Mouse (Mus musculus) myocyte (in vitro differentiated cells): ENCODE results near the gene Nbas. TPM values are rescaled to one million over a fixed set of nuclear protein-coding genes. Genes with fewer than 3 reads are reported as not detected.

Source experiments
- H3K27me3 ChIP-seq: one replicate; pipeline ENCODE4 v1.6.1; 2011; ENCODE audit not compliant: control insufficient read depth, insufficient read depth, insufficient read length
- H3K36me3 ChIP-seq: one replicate; pipeline ENCODE4 v1.6.1; 2011; ENCODE audit not compliant: control insufficient read depth, insufficient read depth
- H3K4me2 ChIP-seq: one replicate; pipeline ENCODE4 v1.6.1; 2011; ENCODE audit warnings: low read depth, control low read depth
- H3K4me3 ChIP-seq: one replicate; pipeline ENCODE4 v1.5.1; 2011; ENCODE audit warnings: mild to moderate bottlenecking, control low read depth, moderate library complexity
- H3K79me2 ChIP-seq: one replicate; pipeline ENCODE4 v1.6.1; 2011; ENCODE audit not compliant: control insufficient read depth, insufficient read depth
- H3ac ChIP-seq: one replicate; pipeline ENCODE4 v1.6.1; 2011; ENCODE audit not compliant: control insufficient read depth, insufficient read length
- CEBPB ChIP-seq: IDR thresholded peaks from 2 replicates; pipeline ENCODE4 v1.6.1; 2011; ENCODE audit warnings: mild to moderate bottlenecking, moderate library complexity; ENCODE audit not compliant: poor library complexity, insufficient read depth, severe bottlenecking
- E2F4 ChIP-seq: IDR thresholded peaks from one replicate; pipeline ENCODE4 v1.6.1; 2011; ENCODE audit warnings: mild to moderate bottlenecking, control low read depth, moderate library complexity; ENCODE audit not compliant: insufficient read depth
- MAX ChIP-seq: IDR thresholded peaks from one replicate; pipeline ENCODE4 v1.6.1; 2011; ENCODE audit warnings: low read depth, mild to moderate bottlenecking, control low read depth
- MYOD1 ChIP-seq, 3 experiments: IDR thresholded peaks; one replicate each; pipeline ENCODE4 v1.6.1; 2011; ENCODE audit warnings: control low read depth in 2 of 3, low read depth in 2 of 3, mild to moderate bottlenecking in 2 of 3, moderate library complexity in 1 of 3; ENCODE audit not compliant: insufficient read length in 2 of 3, control insufficient read depth in 1 of 3
- MYOG ChIP-seq, 3 experiments: IDR thresholded peaks; one replicate each; pipeline ENCODE4 v1.6.1; 2011; ENCODE audit warnings: control low read depth in 2 of 3, low read depth in 2 of 3, mild to moderate bottlenecking in 2 of 3; ENCODE audit not compliant: insufficient read length in 2 of 3, control insufficient read depth in 1 of 3, insufficient read depth in 1 of 3
- POLR2A ChIP-seq: IDR thresholded peaks from one replicate; pipeline ENCODE4 v1.6.1; 2011; ENCODE audit warnings: low read depth, mild to moderate bottlenecking, control low read depth, moderate library complexity; ENCODE audit not compliant: insufficient read length
- POLR2AphosphoS2 ChIP-seq: IDR thresholded peaks from one replicate; pipeline ENCODE4 v1.6.1; 2011; ENCODE audit warnings: low read depth, control low read depth; ENCODE audit not compliant: insufficient read length
- REST ChIP-seq: IDR thresholded peaks from one replicate; pipeline ENCODE4 v1.6.1; 2011; ENCODE audit warnings: mild to moderate bottlenecking, control low read depth, moderate library complexity; ENCODE audit not compliant: insufficient read depth, insufficient read length
- SRF ChIP-seq: IDR thresholded peaks from one replicate; pipeline ENCODE4 v1.6.1; 2011; ENCODE audit warnings: low read depth; ENCODE audit not compliant: control insufficient read depth, insufficient read length
- TCF12 ChIP-seq: IDR thresholded peaks from one replicate; pipeline ENCODE4 v1.6.1; 2011; ENCODE audit warnings: mild to moderate bottlenecking, control low read depth; ENCODE audit not compliant: poor library complexity, insufficient read depth, severe bottlenecking
- TCF3 ChIP-seq: IDR thresholded peaks from one replicate; pipeline ENCODE4 v1.6.1; 2011; ENCODE audit warnings: low read depth, control low read depth; ENCODE audit not compliant: insufficient read length
- USF1 ChIP-seq: IDR thresholded peaks from one replicate; pipeline ENCODE4 v1.6.1; 2011; ENCODE audit warnings: low read depth, mild to moderate bottlenecking, control low read depth, moderate library complexity
- polyA plus RNA-seq: library from polyadenylated mRNA; unstranded; fragments of >200 nt; fragmentation: generic; extraction: Trizol; gene quantifications from one replicate; pipeline ENCODE4 v1.2.1, GENCODE M21; 2012; ENCODE audit warnings: missing spikeins

Nbas gene
- polyA plus RNA-seq, 1 experiment, result 14.5 TPM

DNA sequence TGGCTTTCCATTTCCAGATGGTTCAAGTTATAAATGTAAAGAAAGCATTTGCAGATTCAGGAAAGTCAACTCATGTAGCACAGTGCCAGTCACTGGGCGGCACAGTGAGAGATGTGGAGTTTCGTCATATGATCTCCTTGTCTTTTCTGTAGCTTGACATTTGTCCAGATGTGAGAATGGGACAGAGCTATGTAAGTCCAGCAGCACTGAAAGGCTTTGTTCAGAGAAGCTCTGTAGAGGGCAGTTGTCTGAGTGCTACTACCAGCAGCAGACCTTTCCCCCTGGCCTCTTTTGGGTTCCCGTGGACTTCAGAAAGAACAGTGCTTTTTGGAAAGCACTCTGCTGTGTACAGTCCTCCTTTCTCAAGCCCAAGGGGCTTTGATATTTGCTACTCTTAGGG lies 34.1 kb downstream of the Nbas start:
- H3K4me2 ChIP-seq, result no peak overlapping the region
- H3K4me3 ChIP-seq, result no peak overlapping the region
- peaks cover 19% of the 10 kb centered on the region for H3K36me3 ChIP-seq
- H3K27me3 ChIP-seq, result no peaks in the 10 kb centered on the region
- H3K79me2 ChIP-seq, result no peaks in the 10 kb centered on the region
- no peak overlapping the region for H3ac ChIP-seq
- no peak for TF ChIP-seq USF1
- TF ChIP-seq TCF3, result no peak
- TF ChIP-seq MYOG (IDR thresholded peaks at IDR 0.05; ENCODE audit: control insufficient read depth in 1 of 3, insufficient read depth in 1 of 3, insufficient read length in 2 of 3, low read depth in 2 of 3), result no peak
- TF ChIP-seq E2F4, result no peak

DNA sequence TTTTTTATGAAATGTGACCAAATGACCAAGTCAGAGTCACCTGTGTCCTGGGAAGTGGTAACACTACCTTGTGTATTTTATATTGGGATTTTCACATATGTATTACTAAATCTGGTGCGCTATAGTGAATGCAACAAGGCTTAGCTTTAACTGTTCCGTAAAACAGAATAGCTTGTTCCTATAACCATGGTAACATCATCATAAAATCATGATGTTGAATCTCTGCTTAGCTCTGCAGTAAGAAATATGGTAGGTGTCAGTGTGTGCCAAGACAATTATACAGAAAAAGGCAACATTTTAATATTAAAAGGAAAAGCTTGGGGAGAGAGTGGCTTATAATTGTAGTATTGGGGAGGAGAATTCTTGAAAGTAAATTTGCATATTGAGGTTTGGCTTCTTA lies 45.0 kb downstream of the Nbas start:
- TF ChIP-seq MAX, result no peak
- TF ChIP-seq POLR2AphosphoS2, result no peak
- no peak for TF ChIP-seq MYOG (IDR thresholded peaks at IDR 0.05; ENCODE audit: control insufficient read depth in 1 of 3, insufficient read depth in 1 of 3, insufficient read length in 2 of 3, low read depth in 2 of 3)
- no peak for TF ChIP-seq POLR2A
- Histone ChIP-seq H3ac (no peak overlapping the region), H3K36me3 (peaks cover 17% of the 10 kb centered on the region), H3K4me2 (no peak overlapping the region), H3K27me3 (no peaks in the 10 kb centered on the region), H3K79me2 (no peaks in the 10 kb centered on the region), H3K4me3 (no peak overlapping the region)

DNA sequence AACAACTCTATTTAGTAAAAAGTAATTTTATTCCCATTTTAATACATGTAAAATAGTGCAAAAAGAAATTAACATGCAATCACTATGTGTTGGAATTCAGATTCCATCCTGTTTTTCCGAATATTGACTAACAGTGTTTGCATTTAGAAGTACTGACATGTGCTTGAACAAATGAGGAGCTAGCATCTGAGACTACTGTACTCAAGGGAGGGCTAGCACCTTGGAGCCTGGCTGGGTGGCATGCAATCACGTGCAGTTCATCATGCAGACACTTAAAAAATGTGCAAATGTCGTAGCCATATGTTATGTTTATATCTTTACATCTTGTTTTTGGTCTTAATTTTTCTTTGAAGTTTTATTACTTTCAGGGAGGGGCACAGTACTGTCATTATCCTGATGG lies 45.5 kb downstream of the Nbas start:
- Histone ChIP-seq H3K4me2 (no peak overlapping the region), H3K79me2 (no peaks in the 10 kb centered on the region), H3K36me3 (peaks cover 17% of the 10 kb centered on the region), H3K4me3 (no peak overlapping the region), H3ac (no peak overlapping the region), H3K27me3 (no peaks in the 10 kb centered on the region)
- no peak for TF ChIP-seq POLR2AphosphoS2
- no peak for TF ChIP-seq USF1
- TF ChIP-seq CEBPB, result no peak
- TF ChIP-seq MAX, result no peak
- TF ChIP-seq E2F4, result no peak
- TF ChIP-seq REST, result no peak
- no peak for TF ChIP-seq SRF
- no peak for TF ChIP-seq MYOG (IDR thresholded peaks at IDR 0.05; ENCODE audit: control insufficient read depth in 1 of 3, insufficient read depth in 1 of 3, insufficient read length in 2 of 3, low read depth in 2 of 3)
- no peak for TF ChIP-seq TCF12
- TF ChIP-seq TCF3, result no peak
- TF ChIP-seq MYOD1 (IDR thresholded peaks at IDR 0.05; ENCODE audit: control insufficient read depth in 1 of 3, insufficient read length in 2 of 3, low read depth in 2 of 3), result no peak
- TF ChIP-seq POLR2A, result no peak

DNA sequence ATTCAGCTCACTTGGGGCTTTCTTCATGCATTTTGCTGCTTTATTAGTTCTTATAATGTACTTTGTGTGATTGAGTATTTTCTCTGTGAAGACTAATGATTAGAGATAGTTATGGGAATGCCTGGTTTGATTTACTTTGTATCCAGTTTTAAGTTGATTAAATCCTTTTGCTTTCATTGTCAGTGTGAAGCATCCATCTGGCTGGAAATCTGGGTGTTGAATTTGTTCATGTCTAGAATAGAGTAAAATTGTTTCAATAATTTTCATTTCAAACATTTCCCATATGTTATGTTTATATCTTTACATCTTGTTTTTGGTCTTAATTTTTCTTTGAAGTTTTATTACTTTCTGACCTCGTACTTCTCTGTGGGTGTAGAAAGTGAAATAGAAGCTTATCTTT lies 46.1 kb downstream of the Nbas start:
- Histone ChIP-seq H3K79me2 (no peaks in the 10 kb centered on the region), H3K36me3 (peaks cover 14% of the 10 kb centered on the region), H3K4me2 (no peak overlapping the region), H3K4me3 (no peak overlapping the region), H3ac (no peak overlapping the region), H3K27me3 (no peaks in the 10 kb centered on the region)
- TF ChIP-seq SRF (no peak), POLR2A (no peak), TCF12 (no peak), USF1 (no peak), MYOD1 (IDR thresholded peaks at IDR 0.05; ENCODE audit: control insufficient read depth in 1 of 3, insufficient read length in 2 of 3, low read depth in 2 of 3) (no peak), REST (no peak), E2F4 (no peak), POLR2AphosphoS2 (no peak), MYOG (IDR thresholded peaks at IDR 0.05; ENCODE audit: control insufficient read depth in 1 of 3, insufficient read depth in 1 of 3, insufficient read length in 2 of 3, low read depth in 2 of 3) (no peak), TCF3 (no peak), MAX (no peak), CEBPB (no peak)

DNA sequence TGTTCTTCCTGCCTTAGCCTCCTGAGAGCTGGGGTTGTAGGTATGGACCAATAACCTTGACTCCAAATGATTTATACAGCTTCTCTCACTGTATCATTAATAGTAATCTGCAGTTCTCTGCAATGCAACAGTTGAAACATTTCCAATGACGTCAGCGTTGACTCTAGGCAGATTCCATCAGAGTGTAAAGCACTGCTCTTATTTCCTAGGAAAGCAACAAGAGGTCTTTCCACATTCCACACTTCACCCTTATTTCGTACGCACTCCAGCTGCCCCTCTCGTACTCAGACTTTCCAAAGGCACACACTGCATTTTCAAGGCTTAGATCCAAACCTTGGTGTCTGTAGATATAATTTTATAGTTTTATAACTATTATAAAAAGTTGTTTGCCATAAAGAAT lies 73.6 kb downstream of the Nbas start:
- Histone ChIP-seq H3K27me3 (no peaks in the 10 kb centered on the region), H3ac (no peak overlapping the region), H3K4me2 (no peak overlapping the region), H3K79me2 (no peaks in the 10 kb centered on the region), H3K4me3 (no peak overlapping the region), H3K36me3 (peaks cover 3% of the 10 kb centered on the region)
- TF ChIP-seq TCF3, result no peak
- TF ChIP-seq MYOD1 (IDR thresholded peaks at IDR 0.05; ENCODE audit: control insufficient read depth in 1 of 3, insufficient read length in 2 of 3, low read depth in 2 of 3), result no peak
- no peak for TF ChIP-seq MAX
- no peak for TF ChIP-seq TCF12
- TF ChIP-seq USF1, result no peak
- TF ChIP-seq E2F4, result no peak
- TF ChIP-seq POLR2A, result no peak
- TF ChIP-seq MYOG (IDR thresholded peaks at IDR 0.05; ENCODE audit: control insufficient read depth in 1 of 3, insufficient read depth in 1 of 3, insufficient read length in 2 of 3, low read depth in 2 of 3), result no peak
- no peak for TF ChIP-seq SRF
- no peak for TF ChIP-seq CEBPB
- no peak for TF ChIP-seq POLR2AphosphoS2
- TF ChIP-seq REST, result no peak
